8 mouse cellular contexts compared by ENCODE assay signal in genomic region chr2:102257964-102258605, GRCm38 (mm10).
DNase-seq lines count a peak whose midpoint lies in the region; ATAC-seq and TF ChIP-seq lines count a peak whose summit lies in the region.

No protein-coding gene starts in this region.

- DNase-seq in adrenal gland, postnatal 10 days, result peak; percentile 11
- DNase-seq in adrenal gland, postnatal 25 days, result no peak
- DNase-seq in lung, postnatal 0 days (ENCODE audit: low spot score), result no peak
- DNase-seq in lung, postnatal 4 days, result no peak
- DNase-seq in kidney, postnatal 4 days, result peak; percentile 5 to 7
- peak; percentile 69 for DNase-seq in retina, embryonic 14.5 days (ENCODE audit: low spot score)
- DNase-seq in spleen, postnatal 10 days (ENCODE audit: low spot score in 2 of 2), result no peak

- no peak for TF ChIP-seq EP300 in lung, postnatal 0 days (IDR thresholded peaks at IDR 0.05)

- no peaks in the 10 kb centered on the region for H3K9me3 ChIP-seq in lung, postnatal 0 days (ENCODE audit: low read length)
- no peaks in the 10 kb centered on the region for H3K9me3 ChIP-seq in forebrain, embryonic 15.5 days

- no peaks in the 10 kb centered on the region for H3K27me3 ChIP-seq in lung, postnatal 0 days (replicated peaks; ENCODE audit: insufficient read depth, low read length)
- H3K27me3 ChIP-seq in forebrain, embryonic 15.5 days, result peaks cover 3% of the 10 kb centered on the region

- no peak; the same call in 1 of the 2 replicates for ATAC-seq in lung, postnatal 0 days
- peak; percentile 57 for ATAC-seq in forebrain, embryonic 15.5 days (replicated peaks)

- H3K4me2 ChIP-seq in lung, postnatal 0 days (replicated peaks; ENCODE audit: low read depth, low read length), result peak overlapping the region; percentile 27; the same call in 1 of the 2 replicates
- peak overlapping the region; percentile 18 for H3K4me2 ChIP-seq in forebrain, embryonic 15.5 days (replicated peaks)

- H3K27ac ChIP-seq in lung, postnatal 0 days (ENCODE audit: low read length), result no peak overlapping the region
- H3K27ac ChIP-seq in forebrain, embryonic 15.5 days (replicated peaks), result no peak overlapping the region

- 11% methylated on average over 12 of the region's 12 CpGs for WGBS in lung, postnatal 0 days
- 2% methylated on average over 12 of the region's 12 CpGs for WGBS in forebrain, embryonic 15.5 days

- H3K4me1 ChIP-seq in lung, postnatal 0 days (ENCODE audit: insufficient read depth, low read depth, low read length), result peaks cover 8% of the 10 kb centered on the region; the same call in 1 of the 2 replicates
- H3K4me1 ChIP-seq in forebrain, embryonic 15.5 days, result peaks cover 23% of the 10 kb centered on the region

- no peaks in the 10 kb centered on the region for H3K36me3 ChIP-seq in lung, postnatal 0 days (ENCODE audit: insufficient read depth, low read length)
- H3K36me3 ChIP-seq in forebrain, embryonic 15.5 days, result no peaks in the 10 kb centered on the region

- no peak; the same call in 1 of the 2 replicates for TF ChIP-seq CTCF in lung, postnatal 0 days (IDR thresholded peaks at IDR 0.05)

- H3K4me3 ChIP-seq in lung, postnatal 0 days (ENCODE audit: low read depth, low read length), result no peak overlapping the region
- no peak overlapping the region for H3K4me3 ChIP-seq in forebrain, embryonic 15.5 days

- H3K9ac ChIP-seq in lung, postnatal 0 days (replicated peaks; ENCODE audit: low read depth), result no peak overlapping the region
- no peak overlapping the region for H3K9ac ChIP-seq in forebrain, embryonic 15.5 days (replicated peaks)

Comparison
In these comparisons a context has a peak if more than half of its experiments do, and no peak if none do; other contexts are left out.
1. DNase-seq: peak in adrenal gland, postnatal 10 days (single experiment), kidney, postnatal 4 days (2 of 2) and retina, embryonic 14.5 days (single experiment); none in adrenal gland, postnatal 25 days (single experiment), lung, postnatal 0 days (single experiment), lung, postnatal 4 days (0 of 2) and spleen, postnatal 10 days (0 of 2).